Mouse (Mus musculus) midbrain, embryonic 14.5 days (tissue): ENCODE results near the gene Cyth4. TPM values are rescaled to one million over a fixed set of nuclear protein-coding genes. Genes with fewer than 3 reads are reported as not detected.

Experiments
- polyA plus RNA-seq: library from polyadenylated mRNA; unstranded; fragments of >200 nt; fragmentation: Nextera tagmentation; extraction: Ambion mirVana; gene quantifications from 2 replicates; pipeline ENCODE4 v1.2.1, GENCODE M21; 2014

The Cyth4 gene
- polyA plus RNA-seq, 1 experiment from 2014 or later = 2.3 TPM

Other genes starting within 250 kb of the Cyth4 start
- not detected in 2 replicates for gene Tex33, start 201.1 kb upstream of the Cyth4 start, polyA plus RNA-seq
- gene Tst, start 191.1 kb upstream of the Cyth4 start, polyA plus RNA-seq = 11.8 and 15.2 TPM in 2 replicates
- gene Mpst, start 190.6 kb upstream of the Cyth4 start, polyA plus RNA-seq = 4.7 and 6.6 TPM in 2 replicates
- gene Kctd17, start 168.5 kb upstream of the Cyth4 start, polyA plus RNA-seq = 120 and 154 TPM in 2 replicates
- 0.26 and 0.43 TPM in 2 replicates for gene Tmprss6, start 128.4 kb upstream of the Cyth4 start, polyA plus RNA-seq
- 0.08 and 0.11 TPM in 2 replicates for gene Il2rb, start 101.8 kb upstream of the Cyth4 start, polyA plus RNA-seq
- 5.6 and 7.3 TPM in 2 replicates for gene C1qtnf6, start 65.6 kb upstream of the Cyth4 start, polyA plus RNA-seq
- gene Sstr3, start 52.4 kb upstream of the Cyth4 start, polyA plus RNA-seq = 0.18 and 0.23 TPM in 2 replicates
- gene Rac2, start 24.3 kb upstream of the Cyth4 start, polyA plus RNA-seq = 3.7 and 7.0 TPM in 2 replicates
- 4.0 and 8.1 TPM in 2 replicates for gene Elfn2, start 121.7 kb downstream of the Cyth4 start, polyA plus RNA-seq
- 16.7 and 28.0 TPM in 2 replicates for gene Mfng, start 176.4 kb downstream of the Cyth4 start, polyA plus RNA-seq
- 1.3 and 1.6 TPM in 2 replicates for gene Card10, start 206.0 kb downstream of the Cyth4 start, polyA plus RNA-seq
- gene Cdc42ep1, start 245.6 kb downstream of the Cyth4 start, polyA plus RNA-seq = 7.8 and 8.8 TPM in 2 replicates